Mouse (Mus musculus): ENCODE results near the gene Gm20388. TPM values are rescaled to one million over a fixed set of nuclear protein-coding genes. Genes with fewer than 3 reads are reported as not detected.

The Gm20388 gene
- polyA plus RNA-seq, 1 experiment from 2014 or later: 7.4 TPM

DNA sequence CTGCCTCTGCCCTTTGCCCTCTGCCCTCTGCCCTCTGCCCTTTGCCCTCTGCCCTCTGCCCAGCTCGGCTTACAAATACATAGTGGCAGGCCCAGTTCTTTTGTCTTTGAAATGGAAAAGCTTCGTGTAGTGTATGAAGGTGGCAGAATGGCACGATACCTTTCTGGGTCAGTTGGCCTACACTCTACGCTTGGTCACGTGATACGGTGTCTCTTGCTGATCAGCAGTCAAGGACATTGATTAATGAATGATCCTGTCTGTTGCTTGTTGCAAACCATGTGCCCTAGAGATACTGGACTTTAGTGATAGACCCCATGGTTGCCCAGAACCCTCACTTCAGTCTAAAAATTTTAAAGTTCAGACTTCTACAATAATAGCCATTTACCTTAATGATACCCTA lies 4400.5 kb downstream of the Gm20388 start:
- WGBS: 84% methylated on average over 6 of the region's 6 CpGs
- Histone ChIP-seq H3K9me3 (replicated peaks; ENCODE audit: control insufficient read depth, low read length) (no peaks in the 10 kb centered on the region), H3K27ac (ENCODE audit: low read length) (no peak overlapping the region), H3K4me3 (replicated peaks; ENCODE audit: low read length) (no peak overlapping the region), H3K36me3 (ENCODE audit: control insufficient read depth, insufficient read depth, low read length) (no peaks in the 10 kb centered on the region), H3K9ac (ENCODE audit: low read length) (no peak overlapping the region), H3K4me1 (ENCODE audit: control insufficient read depth, insufficient read depth, low read length) (peaks cover 18% of the 10 kb centered on the region), H3K4me2 (ENCODE audit: low read depth, low read length) (no peak overlapping the region), H3K27me3 (ENCODE audit: control insufficient read depth, insufficient read depth, low read length) (no peaks in the 10 kb centered on the region)
- no peak for ATAC-seq (ENCODE audit: insufficient read depth, low FRiP score)

DNA sequence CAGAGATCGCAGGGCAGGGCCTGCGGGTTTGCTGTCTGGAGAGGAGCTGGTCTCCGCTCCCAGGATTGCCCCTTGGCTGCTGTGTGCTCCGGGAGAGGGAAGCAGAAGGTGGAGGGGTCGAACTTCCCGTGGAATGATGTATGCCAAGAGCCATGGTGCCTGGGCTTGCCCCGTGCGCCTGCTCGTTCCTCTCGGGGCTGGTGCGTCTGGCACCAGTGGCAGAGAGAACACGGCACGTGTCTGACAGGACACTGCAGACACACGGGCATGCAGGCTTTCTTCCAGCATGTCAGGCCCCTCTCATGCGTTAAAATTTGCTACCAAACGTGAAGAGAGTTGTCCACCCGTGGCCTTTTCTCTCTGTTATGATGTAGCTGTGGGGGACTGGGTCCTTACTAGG lies 4401.1 kb downstream of the Gm20388 start:
- Histone ChIP-seq H3K4me3 (replicated peaks; ENCODE audit: low read length) (no peak overlapping the region), H3K9ac (ENCODE audit: low read length) (no peak overlapping the region), H3K27me3 (ENCODE audit: control insufficient read depth, insufficient read depth, low read length) (no peaks in the 10 kb centered on the region), H3K27ac (ENCODE audit: low read length) (no peak overlapping the region), H3K9me3 (replicated peaks; ENCODE audit: control insufficient read depth, low read length) (no peaks in the 10 kb centered on the region), H3K4me2 (ENCODE audit: low read depth, low read length) (no peak overlapping the region), H3K36me3 (ENCODE audit: control insufficient read depth, insufficient read depth, low read length) (no peaks in the 10 kb centered on the region), H3K4me1 (ENCODE audit: control insufficient read depth, insufficient read depth, low read length) (peaks cover 13% of the 10 kb centered on the region)
- whole genome bisulfite sequencing: 86% methylated on average over 17 of the region's 17 CpGs
- ATAC-seq (ENCODE audit: insufficient read depth, low FRiP score): no peak

DNA sequence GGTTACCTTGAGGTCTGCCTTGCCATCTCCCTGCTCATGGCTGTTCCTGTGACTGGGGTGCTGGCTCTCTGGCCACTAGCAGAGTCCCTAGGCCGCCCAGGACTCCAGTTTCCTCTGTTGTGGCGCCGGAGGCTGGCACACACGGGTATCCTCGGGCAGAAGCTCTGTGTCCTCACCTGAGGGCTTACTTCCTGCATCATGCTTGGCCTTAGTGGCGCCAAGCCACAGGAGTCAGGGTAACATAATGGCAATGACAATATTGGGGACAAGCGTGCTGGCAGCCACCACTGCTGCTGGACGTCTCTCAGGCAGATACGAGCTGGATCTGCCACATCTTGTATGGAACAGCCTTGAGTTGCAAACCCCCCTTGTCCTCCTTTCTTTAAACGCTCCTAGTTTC lies 4401.6 kb downstream of the Gm20388 start:
- Histone ChIP-seq H3K4me1 (ENCODE audit: control insufficient read depth, insufficient read depth, low read length) (peaks cover 13% of the 10 kb centered on the region), H3K27me3 (ENCODE audit: control insufficient read depth, insufficient read depth, low read length) (no peaks in the 10 kb centered on the region), H3K4me2 (ENCODE audit: low read depth, low read length) (no peak overlapping the region), H3K27ac (ENCODE audit: low read length) (no peak overlapping the region), H3K9ac (ENCODE audit: low read length) (no peak overlapping the region), H3K4me3 (replicated peaks; ENCODE audit: low read length) (no peak overlapping the region), H3K36me3 (ENCODE audit: control insufficient read depth, insufficient read depth, low read length) (no peaks in the 10 kb centered on the region), H3K9me3 (replicated peaks; ENCODE audit: control insufficient read depth, low read length) (no peaks in the 10 kb centered on the region)
- 91% methylated on average over 10 of the region's 10 CpGs for WGBS
- no peak for ATAC-seq (ENCODE audit: insufficient read depth, low FRiP score)

DNA sequence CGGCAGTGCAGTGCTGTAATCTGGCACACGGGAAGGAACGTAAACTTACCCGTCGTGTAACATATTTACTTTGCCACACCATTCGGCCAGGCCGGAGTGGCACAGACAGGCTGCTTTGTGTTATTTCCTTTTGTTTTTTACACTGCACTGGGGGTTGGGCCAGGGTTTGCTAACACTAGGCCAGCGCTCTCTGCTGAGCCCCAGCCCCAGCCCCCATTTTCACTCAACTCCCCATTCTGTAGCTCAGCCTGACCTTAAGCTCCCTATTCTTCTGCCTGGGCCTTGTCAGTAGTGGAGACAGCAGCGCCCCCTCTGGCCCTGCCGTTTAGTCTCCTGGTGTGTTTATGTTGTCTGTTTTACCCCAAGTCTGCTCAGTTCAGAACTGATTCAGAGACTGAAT lies 4404.2 kb downstream of the Gm20388 start:
- Histone ChIP-seq H3K4me3 (replicated peaks; ENCODE audit: low read length) (no peak overlapping the region), H3K9me3 (replicated peaks; ENCODE audit: control insufficient read depth, low read length) (no peaks in the 10 kb centered on the region), H3K4me2 (ENCODE audit: low read depth, low read length) (no peak overlapping the region), H3K27ac (ENCODE audit: low read length) (peak overlapping the region; percentile 4), H3K4me1 (ENCODE audit: control insufficient read depth, insufficient read depth, low read length) (peaks cover 12% of the 10 kb centered on the region), H3K27me3 (ENCODE audit: control insufficient read depth, insufficient read depth, low read length) (no peaks in the 10 kb centered on the region), H3K9ac (ENCODE audit: low read length) (no peak overlapping the region), H3K36me3 (ENCODE audit: control insufficient read depth, insufficient read depth, low read length) (no peaks in the 10 kb centered on the region)
- 51% methylated on average over 10 of the region's 10 CpGs for WGBS
- peak; percentile 66; the same call in 1 of the 2 replicates for ATAC-seq (ENCODE audit: insufficient read depth, low FRiP score)

DNA sequence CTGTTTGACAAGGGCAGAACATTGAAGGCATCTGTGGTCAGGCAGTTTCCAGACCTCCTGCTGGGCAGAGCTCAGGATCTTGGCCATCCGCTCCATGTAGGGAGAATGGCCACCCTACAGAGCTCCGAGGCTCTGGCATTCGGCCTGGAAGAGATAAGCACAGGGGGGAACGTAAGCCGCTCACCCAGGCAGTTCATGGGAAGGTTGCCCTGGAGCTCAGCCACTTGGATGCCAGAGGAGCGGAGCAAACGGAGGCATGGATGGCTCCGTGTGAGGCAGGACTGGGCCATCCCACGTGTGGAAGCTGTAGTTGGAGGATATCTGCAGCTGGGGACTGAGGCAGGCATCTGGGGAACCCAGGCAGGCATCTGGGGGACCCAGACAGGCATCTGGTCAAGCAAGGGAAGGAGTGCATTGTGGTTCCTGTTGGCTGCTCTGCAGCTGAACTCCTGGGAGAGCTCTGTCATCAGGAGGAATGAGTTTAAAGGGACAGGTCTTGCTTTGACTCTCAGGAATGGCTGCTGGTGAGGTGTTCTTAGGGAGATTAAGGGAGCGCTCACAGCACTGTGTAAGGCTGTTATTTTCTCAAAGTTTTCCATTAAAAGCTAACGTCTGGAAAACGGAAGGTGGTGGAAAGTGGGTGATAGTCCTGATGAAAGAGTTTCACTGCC lies 4406.0 kb downstream of the Gm20388 start:
- Histone ChIP-seq H3K4me2 (ENCODE audit: low read depth, low read length) (no peak overlapping the region), H3K36me3 (ENCODE audit: control insufficient read depth, insufficient read depth, low read length) (no peaks in the 10 kb centered on the region), H3K9ac (ENCODE audit: low read length) (peak overlapping the region; percentile 44; the same call in 1 of the 2 replicates), H3K27ac (ENCODE audit: low read length) (peak overlapping the region; percentile 67), H3K4me3 (replicated peaks; ENCODE audit: low read length) (no peak overlapping the region), H3K4me1 (ENCODE audit: control insufficient read depth, insufficient read depth, low read length) (peaks cover 19% of the 10 kb centered on the region), H3K9me3 (replicated peaks; ENCODE audit: control insufficient read depth, low read length) (no peaks in the 10 kb centered on the region), H3K27me3 (ENCODE audit: control insufficient read depth, insufficient read depth, low read length) (no peaks in the 10 kb centered on the region)
- 50% methylated on average over 12 of the region's 12 CpGs for WGBS
- ATAC-seq (ENCODE audit: insufficient read depth, low FRiP score): peak; percentile 42; the same call in 1 of the 2 replicates

DNA sequence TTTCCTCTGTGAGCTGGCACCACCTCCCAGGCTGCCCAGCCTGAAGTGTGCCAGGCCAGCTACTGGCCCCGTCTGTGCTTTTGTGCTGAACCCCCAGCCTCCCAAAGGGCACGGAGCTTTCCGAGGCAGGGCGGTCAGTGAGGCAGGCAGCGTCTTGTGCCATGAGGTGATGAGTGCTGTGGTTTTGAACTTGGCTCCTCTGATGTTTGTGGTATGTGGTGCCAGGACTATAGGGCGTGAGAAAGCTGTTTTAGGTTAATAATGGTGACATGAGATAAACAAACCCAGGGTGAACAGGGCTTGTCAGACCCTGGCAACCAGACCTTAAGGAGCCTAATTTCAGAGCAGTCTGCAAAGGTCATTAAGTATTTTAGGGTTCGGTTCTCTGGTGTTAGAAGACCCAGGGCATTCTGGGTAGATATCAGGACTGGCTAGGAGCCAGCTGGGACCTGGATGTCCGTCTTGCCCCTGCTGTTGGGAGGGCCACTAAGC lies 4406.6 kb downstream of the Gm20388 start:
- Histone ChIP-seq H3K4me2 (ENCODE audit: low read depth, low read length) (no peak overlapping the region), H3K27ac (ENCODE audit: low read length) (peak overlapping the region; percentile 67; the same call in 1 of the 2 replicates), H3K4me3 (replicated peaks; ENCODE audit: low read length) (no peak overlapping the region), H3K9ac (ENCODE audit: low read length) (peak overlapping the region; percentile 28; the same call in 1 of the 2 replicates), H3K27me3 (ENCODE audit: control insufficient read depth, insufficient read depth, low read length) (no peaks in the 10 kb centered on the region), H3K9me3 (replicated peaks; ENCODE audit: control insufficient read depth, low read length) (no peaks in the 10 kb centered on the region), H3K4me1 (ENCODE audit: control insufficient read depth, insufficient read depth, low read length) (peaks cover 19% of the 10 kb centered on the region), H3K36me3 (ENCODE audit: control insufficient read depth, insufficient read depth, low read length) (no peaks in the 10 kb centered on the region)
- 56% methylated on average over 8 of the region's 8 CpGs for WGBS
- ATAC-seq (ENCODE audit: insufficient read depth, low FRiP score): no peak

DNA sequence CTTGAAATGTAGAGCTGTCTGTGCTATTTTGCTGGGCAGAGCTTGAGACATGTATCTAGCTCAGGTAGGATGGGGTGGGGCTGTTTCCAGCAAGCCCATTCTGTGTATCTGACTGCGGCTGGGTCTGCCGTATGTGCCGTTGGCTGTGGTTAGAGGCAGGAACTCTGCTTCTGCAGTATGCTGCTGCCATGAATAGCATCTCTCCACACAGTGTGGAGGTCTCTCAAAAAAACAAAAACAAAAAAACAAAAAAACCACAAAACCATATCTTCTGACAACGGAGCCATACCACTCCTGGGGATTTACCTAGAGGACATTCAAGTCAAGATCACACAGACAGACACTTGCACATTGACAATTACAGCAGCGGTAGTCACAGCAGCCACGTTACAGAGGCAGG lies 4407.2 kb downstream of the Gm20388 start:
- WGBS: 84% methylated on average over 6 of the region's 6 CpGs
- H3K4me3 ChIP-seq (replicated peaks; ENCODE audit: low read length): no peak overlapping the region

DNA sequence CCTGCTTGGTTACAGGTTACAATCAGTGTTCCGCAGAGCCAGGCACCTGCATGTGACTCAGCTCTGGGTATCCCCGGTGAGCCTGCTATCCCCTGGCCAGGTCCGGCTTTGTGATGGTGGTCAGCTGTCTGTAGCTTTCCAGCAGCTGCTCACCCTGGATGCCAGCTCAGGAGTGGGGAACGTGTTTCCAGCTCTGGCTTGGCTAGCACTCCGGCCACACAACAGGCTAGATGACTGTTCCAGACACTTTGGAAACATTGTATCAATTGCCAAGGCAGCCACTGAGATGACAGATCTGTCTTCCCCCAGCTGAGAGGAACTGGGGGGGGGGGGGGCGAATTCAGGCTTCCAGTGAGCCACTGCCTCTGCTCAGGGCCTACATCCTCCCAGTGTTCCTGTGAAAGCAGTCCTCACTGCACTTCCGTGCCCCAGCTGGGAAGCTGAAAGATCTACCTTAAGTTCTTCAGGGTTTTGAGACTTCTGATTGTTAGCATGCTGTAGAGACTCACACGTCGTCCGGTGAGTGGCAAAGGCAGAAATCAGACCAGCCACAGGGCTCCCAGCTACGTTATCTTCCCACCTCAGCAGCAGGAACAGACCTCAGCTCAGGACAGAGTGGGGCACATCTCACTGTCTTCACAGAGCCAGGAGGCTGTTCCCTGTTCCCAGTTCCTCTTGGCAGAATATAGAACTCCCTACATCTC lies 4408.1 kb downstream of the Gm20388 start:
- Histone ChIP-seq H3K4me2 (ENCODE audit: low read depth, low read length) (no peak overlapping the region), H3K27ac (ENCODE audit: low read length) (0 out of 2 replicates have a peak overlapping the region, but pooled peaks have one; percentile 2), H3K9ac (ENCODE audit: low read length) (0 out of 2 replicates have a peak overlapping the region, but pooled peaks have one; percentile 29), H3K4me1 (ENCODE audit: control insufficient read depth, insufficient read depth, low read length) (peaks cover 19% of the 10 kb centered on the region), H3K4me3 (replicated peaks; ENCODE audit: low read length) (no peak overlapping the region), H3K36me3 (ENCODE audit: control insufficient read depth, insufficient read depth, low read length) (no peaks in the 10 kb centered on the region), H3K27me3 (ENCODE audit: control insufficient read depth, insufficient read depth, low read length) (no peaks in the 10 kb centered on the region), H3K9me3 (replicated peaks; ENCODE audit: control insufficient read depth, low read length) (no peaks in the 10 kb centered on the region)
- no peak for ATAC-seq (ENCODE audit: insufficient read depth, low FRiP score)
- 67% methylated on average over 11 of the region's 11 CpGs for WGBS

More for the DNA sequence above, 4407.2 kb downstream of the Gm20388 start:
- ATAC-seq (ENCODE audit: insufficient read depth, low FRiP score): no peak
- Histone ChIP-seq H3K36me3 (ENCODE audit: control insufficient read depth, insufficient read depth, low read length) (no peaks in the 10 kb centered on the region), H3K27ac (ENCODE audit: low read length) (no peak overlapping the region), H3K4me1 (ENCODE audit: control insufficient read depth, insufficient read depth, low read length) (peaks cover 19% of the 10 kb centered on the region), H3K9me3 (replicated peaks; ENCODE audit: control insufficient read depth, low read length) (no peaks in the 10 kb centered on the region), H3K27me3 (ENCODE audit: control insufficient read depth, insufficient read depth, low read length) (no peaks in the 10 kb centered on the region), H3K4me2 (ENCODE audit: low read depth, low read length) (no peak overlapping the region), H3K9ac (ENCODE audit: low read length) (no peak overlapping the region)

DNA sequence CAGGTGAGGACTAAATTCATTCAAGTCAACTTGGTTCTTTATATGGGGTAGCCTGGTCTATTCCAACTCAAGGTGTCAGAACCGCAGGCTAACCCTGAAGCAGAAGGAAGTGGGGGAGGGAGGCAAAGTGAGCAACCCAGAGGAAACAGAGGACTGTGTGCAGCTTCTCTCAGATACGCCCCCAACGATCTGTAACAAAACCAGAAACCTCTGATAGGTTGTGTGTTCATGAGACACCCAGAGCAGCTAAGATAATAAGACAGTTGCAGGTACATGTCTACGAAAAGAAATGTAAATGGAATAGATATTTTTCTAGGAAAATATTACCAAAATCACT lies 4408.6 kb downstream of the Gm20388 start:
- 87% methylated on average over 4 of the region's 4 CpGs for WGBS
- Histone ChIP-seq H3K9ac (ENCODE audit: low read length) (no peak overlapping the region), H3K36me3 (ENCODE audit: control insufficient read depth, insufficient read depth, low read length) (peaks cover 2% of the 10 kb centered on the region; the same call in 1 of the 2 replicates), H3K4me1 (ENCODE audit: control insufficient read depth, insufficient read depth, low read length) (peaks cover 19% of the 10 kb centered on the region), H3K27me3 (ENCODE audit: control insufficient read depth, insufficient read depth, low read length) (no peaks in the 10 kb centered on the region), H3K27ac (ENCODE audit: low read length) (no peak overlapping the region), H3K4me2 (ENCODE audit: low read depth, low read length) (no peak overlapping the region), H3K4me3 (replicated peaks; ENCODE audit: low read length) (no peak overlapping the region), H3K9me3 (replicated peaks; ENCODE audit: control insufficient read depth, low read length) (no peaks in the 10 kb centered on the region)
- ATAC-seq (ENCODE audit: insufficient read depth, low FRiP score): no peak
